Mouse (Mus musculus): ENCODE results near the gene Nutf2.
"Not testable (repeated sequence)": the region's sequence is repeated elsewhere in the genome, so short reads cannot be mapped to it uniquely, and the experiment has no call there.

Nutf2 gene

GRCm38 (mm10) chr8:105860143-105860981 lies at the start of gene Nutf2:
TSS of gene Nutf2 (plus strand) at chr8:105860580.
- DNase-seq = peak; percentile 89

- no peak for DNase-seq
Observed at GRCm38 (mm10) chr8:105811061-105811460, 49.3 kb upstream of the Nutf2 start.

GRCm38 (mm10) chr8:105811543-105811942 lies 48.8 kb upstream of the Nutf2 start:
- no peak for DNase-seq

GRCm38 (mm10) chr8:105812511-105812910 lies 47.9 kb upstream of the Nutf2 start:
- no peak for DNase-seq

GRCm38 (mm10) chr8:105813241-105813640 lies 47.1 kb upstream of the Nutf2 start:
- no peak for DNase-seq

GRCm38 (mm10) chr8:105819659-105820058 lies 40.7 kb upstream of the Nutf2 start:
- DNase-seq = no peak

- DNase-seq = no peak
Observed at GRCm38 (mm10) chr8:105820925-105821324, 39.5 kb upstream of the Nutf2 start.

GRCm38 (mm10) chr8:105825506-105825905 lies 34.9 kb upstream of the Nutf2 start:
- DNase-seq = no peak

GRCm38 (mm10) chr8:105826379-105826778 lies 34.0 kb upstream of the Nutf2 start:
- no peak for DNase-seq

- DNase-seq = peak; percentile 94
Observed at GRCm38 (mm10) chr8:105826861-105827848, 33.2 kb upstream of the Nutf2 start, which contains the start of the genes Ranbp10 and Tsnaxip1. TSS of gene Ranbp10 (minus strand) at chr8:105827350. TSS of gene Tsnaxip1 (plus strand) at chr8:105827731.

GRCm38 (mm10) chr8:105833740-105834139 lies 26.6 kb upstream of the Nutf2 start:
- DNase-seq = not testable (repeated sequence)

GRCm38 (mm10) chr8:105835318-105835717 lies 25.1 kb upstream of the Nutf2 start:
- DNase-seq = peak; percentile 90

- no peak for DNase-seq
Observed at GRCm38 (mm10) chr8:105836991-105837390, 23.4 kb upstream of the Nutf2 start.

- DNase-seq = no peak
Observed at GRCm38 (mm10) chr8:105839209-105839608, 21.2 kb upstream of the Nutf2 start.

GRCm38 (mm10) chr8:105846678-105847077 lies 13.7 kb upstream of the Nutf2 start:
- no peak for DNase-seq

GRCm38 (mm10) chr8:105850014-105850413 lies 10.4 kb upstream of the Nutf2 start:
- no peak for DNase-seq

- DNase-seq = no peak
Observed at GRCm38 (mm10) chr8:105850611-105851010, 9.8 kb upstream of the Nutf2 start.

- peak; percentile 92 for DNase-seq
Observed at GRCm38 (mm10) chr8:105851651-105852143, 8.7 kb upstream of the Nutf2 start.

GRCm38 (mm10) chr8:105852146-105852729 lies 8.1 kb upstream of the Nutf2 start:
- DNase-seq = no peak

- no peak for DNase-seq
Observed at GRCm38 (mm10) chr8:105853178-105853577, 7.2 kb upstream of the Nutf2 start, which contains the start of gene Cenpt. TSS of gene Cenpt (minus strand) at chr8:105853278.

GRCm38 (mm10) chr8:105854303-105854702 lies 6.1 kb upstream of the Nutf2 start:
- DNase-seq = no peak

GRCm38 (mm10) chr8:105854715-105855216 lies 5.6 kb upstream of the Nutf2 start, which contains the start of gene Thap11:
TSS of gene Thap11 (plus strand) at chr8:105855132.
- peak; percentile 94 for DNase-seq

Data from thymus, postnatal 25 days (tissue).